In genomic region chr14:8325746-8326145, GRCm38 (mm10) we compare ENCODE assay signal across 38 mouse cellular contexts. TPM values are rescaled to one million over a fixed set of nuclear protein-coding genes. Genes with fewer than 3 reads are reported as not detected.
"Had no signal": no experiment of that assay in that cellular context is flagged by ENCODE, and none has a peak within 500 bp of the region (broad histone marks: within the 10 kb centered on the region; RNA-seq: fewer than 3 reads in every experiment).

No protein-coding gene starts in this region.

- H3K9me3 ChIP-seq: heart, embryonic 13.5 days; heart, embryonic 15.5 days; kidney, embryonic 15.5 days; limb, embryonic 13.5 days; limb, embryonic 15.5 days; liver, embryonic 12.5 days had no signal

- H3K9ac ChIP-seq: heart, embryonic 13.5 days; heart, embryonic 15.5 days; hindbrain, embryonic 14.5 days; kidney, embryonic 15.5 days; limb, embryonic 13.5 days; limb, embryonic 15.5 days; liver, embryonic 12.5 days; liver, embryonic 14.5 days had no signal

- H3K4me3 ChIP-seq: heart, adult 2 months; heart, embryonic 13.5 days; heart, embryonic 15.5 days; kidney, embryonic 15.5 days; limb, embryonic 13.5 days; limb, embryonic 15.5 days; liver, embryonic 12.5 days had no signal

- ATAC-seq: hindbrain, embryonic 16.5 days; intestine, embryonic 16.5 days; liver, embryonic 12.5 days had no signal

- H3K4me2 ChIP-seq: heart, embryonic 11.5 days; heart, embryonic 13.5 days; heart, embryonic 15.5 days; hindbrain, embryonic 14.5 days; kidney, embryonic 15.5 days; limb, embryonic 13.5 days; limb, embryonic 15.5 days; liver, embryonic 12.5 days had no signal

- H3K36me3 ChIP-seq: heart, embryonic 13.5 days; heart, embryonic 15.5 days; kidney, embryonic 15.5 days; limb, embryonic 13.5 days; limb, embryonic 15.5 days; liver, embryonic 12.5 days had no signal

- H3K27ac ChIP-seq: heart, adult 2 months; heart, embryonic 13.5 days; heart, embryonic 15.5 days; hindbrain, embryonic 14.5 days; kidney, embryonic 15.5 days; limb, embryonic 13.5 days; limb, embryonic 15.5 days; liver, embryonic 12.5 days; liver, embryonic 14.5 days had no signal

- DNase-seq: gastrocnemius, postnatal 14 days; gastrocnemius, postnatal 36 days; heart, adult 11 months; heart, adult 2 months; heart, postnatal 14 days; heart, postnatal 36 days; kidney, adult 11 months; kidney, adult 8-10 months; kidney, postnatal 10 days; kidney, postnatal 25 days; layer of hippocampus, adult 9-11 months; layer of hippocampus, postnatal 36 days; left cerebral cortex, postnatal 4 days; lung, adult 18-20 months had no signal

- H3K4me1 ChIP-seq: liver, embryonic 12.5 days had no signal

- H3K27me3 ChIP-seq: heart, embryonic 13.5 days; kidney, embryonic 15.5 days; limb, embryonic 15.5 days had no signal

RNA-seq across cellular contexts. Expression of gene Fam107a, which starts 7.9 kb away (rescaled TPM):
- total RNA-seq: hematopoietic stem cell, adult 5-6 weeks; liver, adult 2 months had no signal
- polyA plus RNA-seq: liver, adult 2 months; liver, embryonic 12.5 days had no signal

RNA-seq across cellular contexts. Expression of gene Oit1, which starts 52.8 kb away (rescaled TPM):
- total RNA-seq: gastrocnemius, adult 18-20 months; gastrocnemius, adult 8-10 months; gastrocnemius, postnatal 14 days; gastrocnemius, postnatal 36 days; heart, adult 2 months; heart, postnatal 14 days; heart, postnatal 36 days; hematopoietic stem cell, adult 5-6 weeks; layer of hippocampus, adult 18-20 months; layer of hippocampus, adult 8-10 months; layer of hippocampus, postnatal 14 days; layer of hippocampus, postnatal 36 days; left cerebral cortex, adult 18-20 months; left cerebral cortex, adult 8-10 months; left cerebral cortex, postnatal 10 days; left cerebral cortex, postnatal 25 days; left cerebral cortex, postnatal 4 days had no signal
- polyA plus RNA-seq: heart, embryonic 11.5 days; heart, embryonic 13.5 days; heart, postnatal 0 days; hindbrain, embryonic 14.5 days; hindbrain, embryonic 16.5 days; limb, embryonic 11.5 days; limb, embryonic 13.5 days; liver, embryonic 12.5 days had no signal
